Mouse (Mus musculus) mature B cell (primary cell): ENCODE results near the gene Prl3d1.
"Not testable (repeated sequence)": the region's sequence is repeated elsewhere in the genome, so short reads cannot be mapped to it uniquely, and the experiment has no call there.

Source experiments
- in situ Hi-C: fragments of 300-500 bp; cut with MboI; formaldehyde crosslinking; loops from 2 replicates; pipeline ENCODE4 v1.14.3; 2019

Gene Prl3d1

GRCm38 (mm10) chr13:27093890-27094289 is at the start of gene Prl3d1:
Gene Prl3d1, plus strand, starts transcription at chr13:27094190.
- in situ Hi-C loops: not testable (repeated sequence)

GRCm38 (mm10) chr13:27057270-27057669 is 36.7 kb upstream of the Prl3d1 start, which contains the start of gene Prl:
Gene Prl, plus strand, starts transcription at chr13:27057570.
- in situ Hi-C loops: no loop called here

GRCm38 (mm10) chr13:27059177-27059576 is 34.8 kb upstream of the Prl3d1 start:
- in situ Hi-C loops: no loop called here

GRCm38 (mm10) chr13:27121398-27121797 is 27.4 kb downstream of the Prl3d1 start, which contains the start of gene Prl3d2:
Gene Prl3d2, plus strand, starts transcription at chr13:27121698.
- in situ Hi-C loops: not testable (repeated sequence)

GRCm38 (mm10) chr13:27148264-27148663 is 54.3 kb downstream of the Prl3d1 start:
- in situ Hi-C loops: no loop called here
